Mouse (Mus musculus) liver, embryonic 14.5 days (tissue): ENCODE measurements around the gene Acsl5.

ENCODE experiments used
- CTCF ChIP-seq: IDR thresholded peaks from 2 replicates; pipeline ENCODE4 v1.5.1; 2016; ENCODE audit warnings: antibody characterized with exemption, low read depth, control low read depth
- EP300 ChIP-seq: IDR thresholded peaks from 2 replicates; pipeline ENCODE4 v1.6.1; 2016; ENCODE audit warnings: antibody characterized with exemption, low read depth

DNA sequence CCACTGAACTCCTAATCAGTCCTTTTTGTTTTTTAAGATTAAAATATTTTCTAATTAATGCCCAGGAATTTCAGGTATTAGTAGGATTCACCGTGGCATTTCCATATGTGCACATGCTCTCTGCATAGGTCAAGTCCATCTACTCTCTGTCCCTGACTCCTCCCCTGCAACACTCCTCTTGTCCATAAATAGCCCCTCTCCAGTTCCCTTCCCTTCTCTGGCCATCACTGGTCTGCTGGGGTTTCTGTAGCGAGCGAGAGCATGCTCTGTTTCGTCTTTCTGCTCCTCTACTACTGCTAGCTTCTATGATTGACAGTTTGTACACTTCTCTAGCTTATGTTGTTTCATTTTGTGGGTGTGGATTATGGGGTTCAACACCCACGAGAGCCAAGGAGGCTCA, 80.0 kb downstream of the Acsl5 start:
- TF ChIP-seq CTCF (no peak), EP300 (no peak)
